Mouse (Mus musculus) lung, postnatal 0 days (tissue): ENCODE measurements at regions not wholly inside any gene's neighbourhood (a gene's known extent, or its start where the extent isn't known, plus 50 kb on each side); places are given as distances from the start of the nearest gene placed in this dataset.
A peak's percentile ranks its signal among the peaks of the same experiment; 100 is the strongest.

ENCODE experiments used
- ATAC-seq: fragments of 200-750 bp; cut with Nextera tagmentation; 2 replicates; pipeline ENCODE4 v1.8.0; 2017; ENCODE audit warnings: moderate library complexity
- DNase-seq: peaks from one replicate; pipeline ENCODE4 v3.0.0-alpha.2; 2016; ENCODE audit warnings: low spot score
- H3K27ac ChIP-seq: fragments of 300-500 bp; sonication (generic); 2 replicates; pipeline ENCODE4 v1.5.1; 2014; ENCODE audit warnings: antibody characterized with exemption, mild to moderate bottlenecking, low read length, mixed read lengths
- H3K27me3 ChIP-seq: fragments of 300-500 bp; sonication (generic); replicated peaks from 2 replicates; pipeline ENCODE4 v1.6.1; 2014; ENCODE audit warnings: low read length, mixed read lengths; ENCODE audit not compliant: insufficient read depth
- H3K36me3 ChIP-seq: fragments of 300-500 bp; sonication (generic); 2 replicates; pipeline ENCODE4 v1.6.1; 2014; ENCODE audit warnings: low read length, mixed read lengths; ENCODE audit not compliant: insufficient read depth
- H3K4me1 ChIP-seq: fragments of 300-500 bp; sonication (generic); 2 replicates; pipeline ENCODE4 v1.6.1; 2014; ENCODE audit warnings: antibody characterized with exemption, low read depth, low read length, mixed read lengths; ENCODE audit not compliant: insufficient read depth
- H3K4me2 ChIP-seq: fragments of 300-500 bp; sonication (generic); replicated peaks from 2 replicates; pipeline ENCODE4 v1.6.1; 2014; ENCODE audit warnings: low read depth, mild to moderate bottlenecking, low read length, moderate library complexity, mixed read lengths
- H3K4me3 ChIP-seq: fragments of 300-500 bp; sonication (generic); 2 replicates; pipeline ENCODE4 v1.5.1; 2014; ENCODE audit warnings: low read depth, low read length
- H3K9ac ChIP-seq: fragments of 300-500 bp; sonication (generic); replicated peaks from 2 replicates; pipeline ENCODE4 v1.6.1; 2014; ENCODE audit warnings: low read depth, mild to moderate bottlenecking
- H3K9me3 ChIP-seq: fragments of 300-500 bp; sonication (generic); 2 replicates; pipeline ENCODE4 v1.6.1; 2016; ENCODE audit warnings: low read length, mixed read lengths
- CTCF ChIP-seq: IDR thresholded peaks from 2 replicates; pipeline ENCODE4 v1.5.1; 2016; ENCODE audit warnings: antibody characterized with exemption, mild to moderate bottlenecking
- EP300 ChIP-seq: IDR thresholded peaks from 2 replicates; pipeline ENCODE4 v1.6.1; 2016; ENCODE audit warnings: antibody characterized with exemption, mild to moderate bottlenecking, control low read depth
- WGBS: fragments of 180-500 bp; shearing (Covaris S2); extraction: QIAGEN DNeasy Blood & Tissue Kit; methylation state at CpG from one replicate; pipeline ENCODE4 v1.1.7; 2014; 5-methylcytosine and 5-hydroxymethylcytosine counted together

GRCm38 (mm10) chr4:87718166-87718805, 314.9 kb downstream of the Mllt3 start:
- no peaks in the 10 kb centered on the region for H3K27me3 ChIP-seq
- H3K27ac ChIP-seq: no peak overlapping the region
- ATAC-seq: no peak
- no peaks in the 10 kb centered on the region for H3K36me3 ChIP-seq
- TF ChIP-seq EP300 (no peak), CTCF (no peak)
- H3K9ac ChIP-seq: no peak overlapping the region
- H3K4me2 ChIP-seq: no peak overlapping the region
- H3K4me1 ChIP-seq: no peaks in the 10 kb centered on the region; the same call in 1 of the 2 replicates
- no peak for DNase-seq
- H3K4me3 ChIP-seq: no peak overlapping the region
- H3K9me3 ChIP-seq: no peaks in the 10 kb centered on the region
- 70% methylated on average over 9 of the region's 9 CpGs for WGBS

- no peaks in the 10 kb centered on the region for H3K9me3 ChIP-seq
- ATAC-seq (no peak), DNase-seq (no peak)
- no peak overlapping the region for H3K4me3 ChIP-seq
- H3K27me3 ChIP-seq: no peaks in the 10 kb centered on the region
- no peaks in the 10 kb centered on the region; the same call in 1 of the 2 replicates for H3K4me1 ChIP-seq
- 70% methylated on average over 11 of the region's 11 CpGs for WGBS
- H3K9ac ChIP-seq: no peak overlapping the region
- H3K36me3 ChIP-seq: no peaks in the 10 kb centered on the region
- no peak overlapping the region for H3K27ac ChIP-seq
- TF ChIP-seq EP300: no peak
- TF ChIP-seq CTCF: no peak
- H3K4me2 ChIP-seq: no peak overlapping the region
Measured at GRCm38 (mm10) chr4:87715212-87715933, 317.8 kb downstream of the Mllt3 start.

GRCm38 (mm10) chr4:87712691-87713090, 320.5 kb downstream of the Mllt3 start:
- Histone ChIP-seq H3K9ac (no peak overlapping the region), H3K4me3 (no peak overlapping the region), H3K36me3 (no peaks in the 10 kb centered on the region), H3K4me2 (no peak overlapping the region), H3K4me1 (no peaks in the 10 kb centered on the region; the same call in 1 of the 2 replicates), H3K9me3 (no peaks in the 10 kb centered on the region), H3K27ac (peak overlapping the region; percentile 54), H3K27me3 (no peaks in the 10 kb centered on the region)
- DNase-seq (peak; percentile 75), ATAC-seq (peak; percentile 94)
- WGBS: 52% methylated on average over 2 of the region's 2 CpGs
- TF ChIP-seq CTCF (no peak), EP300 (peak; percentile 43; the same call in 1 of the 2 replicates)

GRCm38 (mm10) chr4:87712286-87712685, 320.9 kb downstream of the Mllt3 start:
- TF ChIP-seq CTCF: no peak
- no peak for TF ChIP-seq EP300
- Histone ChIP-seq H3K4me1 (no peaks in the 10 kb centered on the region; the same call in 1 of the 2 replicates), H3K36me3 (no peaks in the 10 kb centered on the region), H3K4me2 (no peak overlapping the region), H3K9ac (no peak overlapping the region), H3K9me3 (no peaks in the 10 kb centered on the region), H3K27ac (no peak overlapping the region), H3K27me3 (no peaks in the 10 kb centered on the region), H3K4me3 (no peak overlapping the region)
- peak; percentile 37; the same call in 1 of the 2 replicates for ATAC-seq
- DNase-seq: no peak
- 85% methylated on average over 3 of the region's 3 CpGs for WGBS

GRCm38 (mm10) chr4:87711185-87711827, 321.9 kb downstream of the Mllt3 start:
- H3K9ac ChIP-seq: no peak overlapping the region
- no peaks in the 10 kb centered on the region; the same call in 1 of the 2 replicates for H3K4me1 ChIP-seq
- 80% methylated on average over 8 of the region's 8 CpGs for WGBS
- H3K9me3 ChIP-seq: no peaks in the 10 kb centered on the region
- no peak overlapping the region for H3K4me3 ChIP-seq
- no peaks in the 10 kb centered on the region for H3K36me3 ChIP-seq
- DNase-seq (no peak), ATAC-seq (no peak)
- no peak overlapping the region for H3K4me2 ChIP-seq
- no peak for TF ChIP-seq CTCF
- TF ChIP-seq EP300: no peak
- H3K27ac ChIP-seq: no peak overlapping the region
- H3K27me3 ChIP-seq: no peaks in the 10 kb centered on the region

- Histone ChIP-seq H3K27me3 (no peaks in the 10 kb centered on the region), H3K9ac (no peak overlapping the region), H3K36me3 (no peaks in the 10 kb centered on the region), H3K27ac (no peak overlapping the region), H3K9me3 (no peaks in the 10 kb centered on the region), H3K4me2 (no peak overlapping the region), H3K4me3 (no peak overlapping the region), H3K4me1 (no peaks in the 10 kb centered on the region; the same call in 1 of the 2 replicates)
- ATAC-seq (no peak), DNase-seq (no peak)
- WGBS: 18% methylated on average over 5 of the region's 5 CpGs
- no peak for TF ChIP-seq CTCF
- no peak for TF ChIP-seq EP300
Measured at GRCm38 (mm10) chr4:87708981-87709645, 324.1 kb downstream of the Mllt3 start.
